Mouse (Mus musculus): ENCODE results near the gene Dlgap5. TPM values are rescaled to one million over a fixed set of nuclear protein-coding genes. Genes with fewer than 3 reads are reported as not detected.
"Not testable (repeated sequence)": the region's sequence is repeated elsewhere in the genome, so short reads cannot be mapped to it uniquely, and the experiment has no call there.

The Dlgap5 gene
- 52.7 and 57.9 TPM in 2 replicates for polyA plus RNA-seq (2016; fragmentation: Nextera tagmentation; extraction: Ambion mirVana)

- Histone ChIP-seq H3K36me3 (peaks cover 17% of the 10 kb centered on the region), H3K4me2 (replicated peaks) (peak within 1 kb of the TSS; percentile 77), H3K4me1 (peaks cover 18% of the 10 kb centered on the region), H3K27ac (0 out of 2 replicates have a peak within 1 kb of the TSS, but pooled peaks have one; percentile 51), H3K9ac (peak within 1 kb of the TSS; percentile 66), H3K4me3 (peak within 1 kb of the TSS; percentile 64), H3K9me3 (no peaks in the 10 kb centered on the region), H3K27me3 (no peaks in the 10 kb centered on the region)
- ATAC-seq (ENCODE audit: insufficient number of reproducible peaks, insufficient read depth, low FRiP score, low TSS enrichment), result peak; percentile 85; the same call in 1 of the 2 replicates
- WGBS, result 2% methylated on average over 36 of the region's 36 CpGs
Measured at GRCm38 (mm10) chr14:47417775-47418665, at the start of gene Dlgap5. Gene Dlgap5 (minus strand): TSS chr14:47418407.

GRCm38 (mm10) chr14:47465468-47466175, 47.4 kb upstream of the Dlgap5 start:
- H3K27ac ChIP-seq, result no peak overlapping the region
- 51% methylated on average over 7 of the region's 7 CpGs for WGBS
- no peaks in the 10 kb centered on the region for H3K9me3 ChIP-seq
- no peak overlapping the region for H3K9ac ChIP-seq
- no peaks in the 10 kb centered on the region for H3K27me3 ChIP-seq
- ATAC-seq (ENCODE audit: insufficient number of reproducible peaks, insufficient read depth, low FRiP score, low TSS enrichment), result no peak
- H3K4me1 ChIP-seq, result no peaks in the 10 kb centered on the region
- no peak overlapping the region for H3K4me3 ChIP-seq
- no peaks in the 10 kb centered on the region for H3K36me3 ChIP-seq
- H3K4me2 ChIP-seq (replicated peaks), result no peak overlapping the region

- Histone ChIP-seq H3K9ac (no peak overlapping the region), H3K9me3 (no peaks in the 10 kb centered on the region), H3K36me3 (no peaks in the 10 kb centered on the region), H3K27me3 (no peaks in the 10 kb centered on the region), H3K27ac (no peak overlapping the region), H3K4me3 (no peak overlapping the region), H3K4me2 (replicated peaks) (no peak overlapping the region), H3K4me1 (no peaks in the 10 kb centered on the region)
- 84% methylated on average over 10 of the region's 10 CpGs for whole genome bisulfite sequencing
- no peak for ATAC-seq (ENCODE audit: insufficient number of reproducible peaks, insufficient read depth, low FRiP score, low TSS enrichment)
Measured at GRCm38 (mm10) chr14:47464426-47464825, 46.2 kb upstream of the Dlgap5 start.

GRCm38 (mm10) chr14:47462877-47463460, 44.8 kb upstream of the Dlgap5 start:
- no peak overlapping the region for H3K4me3 ChIP-seq
- H3K9me3 ChIP-seq, result no peaks in the 10 kb centered on the region
- H3K27me3 ChIP-seq, result no peaks in the 10 kb centered on the region
- ATAC-seq (ENCODE audit: insufficient number of reproducible peaks, insufficient read depth, low FRiP score, low TSS enrichment), result no peak
- H3K4me1 ChIP-seq, result no peaks in the 10 kb centered on the region
- no peak overlapping the region for H3K9ac ChIP-seq
- WGBS, result 81% methylated on average over 9 of the region's 9 CpGs
- no peaks in the 10 kb centered on the region for H3K36me3 ChIP-seq
- H3K4me2 ChIP-seq (replicated peaks), result no peak overlapping the region
- no peak overlapping the region for H3K27ac ChIP-seq

- Histone ChIP-seq H3K4me1 (no peaks in the 10 kb centered on the region), H3K9me3 (no peaks in the 10 kb centered on the region), H3K4me2 (replicated peaks) (no peak overlapping the region), H3K36me3 (no peaks in the 10 kb centered on the region), H3K27ac (no peak overlapping the region), H3K9ac (no peak overlapping the region), H3K27me3 (no peaks in the 10 kb centered on the region), H3K4me3 (no peak overlapping the region)
- 85% methylated on average over 4 of the region's 4 CpGs for WGBS
- ATAC-seq (ENCODE audit: insufficient number of reproducible peaks, insufficient read depth, low FRiP score, low TSS enrichment), result no peak
Measured at GRCm38 (mm10) chr14:47462453-47462852, 44.2 kb upstream of the Dlgap5 start.

- no peak overlapping the region for H3K27ac ChIP-seq
- no peak overlapping the region for H3K9ac ChIP-seq
Measured at GRCm38 (mm10) chr14:47461997-47462396, 43.8 kb upstream of the Dlgap5 start.

GRCm38 (mm10) chr14:47459556-47459955, 41.3 kb upstream of the Dlgap5 start:
- ATAC-seq (ENCODE audit: insufficient number of reproducible peaks, insufficient read depth, low FRiP score, low TSS enrichment), result no peak
- Histone ChIP-seq H3K9ac (no peak overlapping the region), H3K27ac (no peak overlapping the region), H3K27me3 (no peaks in the 10 kb centered on the region), H3K4me2 (replicated peaks) (no peak overlapping the region), H3K4me3 (no peak overlapping the region), H3K9me3 (no peaks in the 10 kb centered on the region), H3K4me1 (no peaks in the 10 kb centered on the region), H3K36me3 (no peaks in the 10 kb centered on the region)
- WGBS, result 77% methylated on average over 4 of the region's 4 CpGs

More at GRCm38 (mm10) chr14:47461997-47462396, 43.8 kb upstream of the Dlgap5 start:
- Histone ChIP-seq H3K36me3 (no peaks in the 10 kb centered on the region), H3K27me3 (no peaks in the 10 kb centered on the region), H3K4me1 (no peaks in the 10 kb centered on the region), H3K4me2 (replicated peaks) (no peak overlapping the region), H3K9me3 (no peaks in the 10 kb centered on the region), H3K4me3 (no peak overlapping the region)
- 83% methylated on average over 8 of the region's 8 CpGs for WGBS
- ATAC-seq (ENCODE audit: insufficient number of reproducible peaks, insufficient read depth, low FRiP score, low TSS enrichment), result no peak

GRCm38 (mm10) chr14:47450121-47450520, 31.9 kb upstream of the Dlgap5 start, which contains the start of gene Fbxo34:
Gene Fbxo34 (plus strand): TSS chr14:47450421.
- not testable (repeated sequence) for H3K9me3 ChIP-seq, H3K36me3 ChIP-seq
- 91% methylated on average over 3 of the region's 5 CpGs for WGBS

GRCm38 (mm10) chr14:47445331-47446095, 27.3 kb upstream of the Dlgap5 start:
- H3K36me3 ChIP-seq, result no peaks in the 10 kb centered on the region
- ATAC-seq (ENCODE audit: insufficient number of reproducible peaks, insufficient read depth, low FRiP score, low TSS enrichment), result no peak
- no peaks in the 10 kb centered on the region for H3K4me1 ChIP-seq
- H3K27me3 ChIP-seq, result no peaks in the 10 kb centered on the region
- H3K4me3 ChIP-seq, result no peak overlapping the region
- H3K9me3 ChIP-seq, result no peaks in the 10 kb centered on the region
- H3K9ac ChIP-seq, result no peak overlapping the region
- WGBS, result 61% methylated on average over 9 of the region's 9 CpGs
- no peak overlapping the region for H3K27ac ChIP-seq
- no peak overlapping the region for H3K4me2 ChIP-seq (replicated peaks)

More at GRCm38 (mm10) chr14:47450121-47450520, 31.9 kb upstream of the Dlgap5 start, which contains the start of gene Fbxo34:
- not testable (repeated sequence) for ATAC-seq (ENCODE audit: insufficient number of reproducible peaks, insufficient read depth, low FRiP score, low TSS enrichment); H3K9ac ChIP-seq; H3K4me2 ChIP-seq (replicated peaks); H3K27me3 ChIP-seq; H3K4me1 ChIP-seq; H3K4me3 ChIP-seq; H3K27ac ChIP-seq

GRCm38 (mm10) chr14:47444907-47445306, 26.7 kb upstream of the Dlgap5 start:
- Histone ChIP-seq H3K27me3 (no peaks in the 10 kb centered on the region), H3K4me2 (replicated peaks) (no peak overlapping the region), H3K27ac (no peak overlapping the region), H3K9ac (no peak overlapping the region), H3K9me3 (0 out of 2 replicates have a peak, but pooled peaks cover 6% of the 10 kb centered on the region), H3K4me3 (no peak overlapping the region), H3K36me3 (no peaks in the 10 kb centered on the region), H3K4me1 (no peaks in the 10 kb centered on the region)
- ATAC-seq (ENCODE audit: insufficient number of reproducible peaks, insufficient read depth, low FRiP score, low TSS enrichment), result no peak
- 43% methylated on average over 2 of the region's 2 CpGs for WGBS

GRCm38 (mm10) chr14:47438947-47439346, 20.7 kb upstream of the Dlgap5 start:
- no peaks in the 10 kb centered on the region for H3K27me3 ChIP-seq
- H3K27ac ChIP-seq, result no peak overlapping the region
- no peaks in the 10 kb centered on the region for H3K4me1 ChIP-seq
- WGBS, result 65% methylated on average over 3 of the region's 3 CpGs
- 0 out of 2 replicates have a peak, but pooled peaks cover 7% of the 10 kb centered on the region for H3K9me3 ChIP-seq
- H3K36me3 ChIP-seq, result no peaks in the 10 kb centered on the region
- H3K4me2 ChIP-seq (replicated peaks), result no peak overlapping the region
- no peak overlapping the region for H3K4me3 ChIP-seq
- no peak overlapping the region for H3K9ac ChIP-seq
- ATAC-seq (ENCODE audit: insufficient number of reproducible peaks, insufficient read depth, low FRiP score, low TSS enrichment), result no peak

Measured in embryonic facial prominence, embryonic 12.5 days (tissue).